Mouse (Mus musculus) CH12.LX (cell line): ENCODE data around the gene Abhd2. TPM values are rescaled to one million over a fixed set of nuclear protein-coding genes. Genes with fewer than 3 reads are reported as not detected.

ENCODE experiments used
- DNase-seq: peaks from one replicate; pipeline ENCODE4 v3.0.0-alpha.2; 2013; ENCODE audit errors: extremely low read depth
- H3K27ac ChIP-seq: 2 replicates; pipeline ENCODE4 v1.5.1; 2012; ENCODE audit warnings: low read depth, mild to moderate bottlenecking, control low read depth, moderate library complexity; ENCODE audit not compliant: insufficient read depth
- H3K27me3 ChIP-seq: replicated peaks from 2 replicates; pipeline ENCODE3; 2012; ENCODE audit warnings: inconsistent platforms
- H3K36me3 ChIP-seq, 2 experiments: replicated peaks in 1 of 2; 2 replicates each; pipeline versions ENCODE3 to v1.6.1; 2012; ENCODE audit warnings: inconsistent platforms in 1 of 2, low read length in 1 of 2, mild to moderate bottlenecking in 1 of 2, mixed read lengths in 1 of 2, moderate library complexity in 1 of 2; ENCODE audit not compliant: control insufficient read depth in 1 of 2, insufficient read depth in 1 of 2
- H3K4me1 ChIP-seq, 2 experiments: 2 replicates each; pipeline ENCODE4 v1.6.1; 2012; ENCODE audit warnings: inconsistent platforms in 1 of 2, moderate library complexity in 1 of 2; ENCODE audit not compliant: insufficient read depth in 2 of 2, control insufficient read depth in 1 of 2
- H3K4me2 ChIP-seq: 2 replicates; pipeline ENCODE4 v1.6.1; 2012; ENCODE audit warnings: low read depth, mild to moderate bottlenecking, control low read depth; ENCODE audit not compliant: poor library complexity, insufficient read depth, severe bottlenecking
- H3K4me3 ChIP-seq, 3 experiments: fragments of 150-350 bp in 1 of 3; sonication (generic) in 1 of 3; replicated peaks in 1 of 3; 2 replicates each; pipeline versions ENCODE3 to v1.5.1; 2011 to 2012; ENCODE audit warnings: low read depth in 2 of 3, low read length in 2 of 3, mild to moderate bottlenecking in 2 of 3, moderate library complexity in 2 of 3, control low read depth in 1 of 3, improper control_type of control experiment in 1 of 3, inconsistent platforms in 1 of 3, mixed read lengths in 1 of 3; ENCODE audit not compliant: poor library complexity in 1 of 3
- H3K79me2 ChIP-seq: replicated peaks from 2 replicates; pipeline ENCODE4 v1.6.1; 2012; ENCODE audit warnings: mild to moderate bottlenecking, moderate library complexity; ENCODE audit not compliant: control insufficient read depth, poor library complexity, insufficient read depth, severe bottlenecking; ENCODE audit errors: extremely low read depth
- H3K9ac ChIP-seq: 2 replicates; pipeline ENCODE4 v1.6.1; 2012; ENCODE audit warnings: low read depth, mild to moderate bottlenecking, control low read depth, moderate library complexity; ENCODE audit not compliant: insufficient read depth
- H3K9me3 ChIP-seq: replicated peaks from 2 replicates; pipeline ENCODE3; 2012; ENCODE audit warnings: low read length, inconsistent platforms, mixed read lengths
- CHD2 ChIP-seq: IDR thresholded peaks from 2 replicates; pipeline ENCODE4 v1.6.1; 2011; ENCODE audit warnings: low read length, improper control_type of control experiment
- EP300 ChIP-seq: IDR thresholded peaks from 2 replicates; pipeline ENCODE4 v1.6.1; 2011; ENCODE audit warnings: low read length, improper control_type of control experiment
- GABPA ChIP-seq: IDR thresholded peaks from 2 replicates; pipeline ENCODE4 v1.6.1; 2012; ENCODE audit warnings: low read depth, low read length, improper control_type of control experiment, inconsistent platforms; ENCODE audit not compliant: insufficient replicate concordance
- IRF4 ChIP-seq: IDR thresholded peaks from 2 replicates; pipeline ENCODE4 v1.6.1; 2014; ENCODE audit warnings: low read depth, mild to moderate bottlenecking, inconsistent platforms, low read length, improper control_type of control experiment
- JUN ChIP-seq: IDR thresholded peaks from 2 replicates; pipeline ENCODE4 v1.6.1; 2011; ENCODE audit warnings: low read depth, mild to moderate bottlenecking, low read length, improper control_type of control experiment, moderate library complexity; ENCODE audit not compliant: insufficient read depth
- JUND ChIP-seq: conservative IDR thresholded peaks from 2 replicates; pipeline ENCODE4 v1.6.1; 2011; ENCODE audit warnings: low read depth, low read length, improper control_type of control experiment
- MAX ChIP-seq: IDR thresholded peaks from 2 replicates; pipeline ENCODE4 v1.6.1; 2011; ENCODE audit warnings: low read length, improper control_type of control experiment
- MXI1 ChIP-seq: IDR thresholded peaks from 2 replicates; pipeline ENCODE4 v1.6.1; 2011; ENCODE audit warnings: mild to moderate bottlenecking, low read depth, low read length, improper control_type of control experiment
- PAX5 ChIP-seq: IDR thresholded peaks from 2 replicates; pipeline ENCODE4 v1.6.1; 2012; ENCODE audit warnings: low read length, inconsistent platforms, mixed read lengths
- POLR2A ChIP-seq: IDR thresholded peaks from 2 replicates; pipeline ENCODE4 v1.6.1; 2011; ENCODE audit warnings: low read depth, mild to moderate bottlenecking, improper control_type of control experiment, low read length
- POLR2AphosphoS2 ChIP-seq: IDR thresholded peaks from 2 replicates; pipeline ENCODE4 v1.6.1; 2011; ENCODE audit warnings: low read depth, low read length, improper control_type of control experiment
- RAD21 ChIP-seq: IDR thresholded peaks from 2 replicates; pipeline ENCODE4 v1.6.1; 2011; ENCODE audit warnings: low read depth, mild to moderate bottlenecking, low read length, improper control_type of control experiment, moderate library complexity
- SIN3A ChIP-seq: IDR thresholded peaks from 2 replicates; pipeline ENCODE4 v1.6.1; 2012; ENCODE audit warnings: low read length, improper control_type of control experiment, inconsistent platforms
- SMC3 ChIP-seq: IDR thresholded peaks from 2 replicates; pipeline ENCODE4 v1.6.1; 2011; ENCODE audit warnings: low read depth, low read length, improper control_type of control experiment
- TCF12 ChIP-seq: IDR thresholded peaks from 2 replicates; pipeline ENCODE4 v1.6.1; 2014; ENCODE audit warnings: low read depth, mild to moderate bottlenecking, inconsistent platforms, low read length, improper control_type of control experiment
- USF2 ChIP-seq: conservative IDR thresholded peaks from 2 replicates; pipeline ENCODE4 v1.6.1; 2011; ENCODE audit warnings: low read depth, low read length, improper control_type of control experiment
- ZC3H11A ChIP-seq: IDR thresholded peaks from 2 replicates; pipeline ENCODE4 v1.6.1; 2012; ENCODE audit warnings: low read depth, mild to moderate bottlenecking, inconsistent platforms, low read length, improper control_type of control experiment
- ZMIZ1 ChIP-seq: IDR thresholded peaks from 2 replicates; pipeline ENCODE4 v1.6.1; 2012; ENCODE audit warnings: low read depth, mild to moderate bottlenecking, inconsistent platforms, low read length, improper control_type of control experiment
- dilution Hi-C: fragments of 300-500 bp; cut with MboI; formaldehyde crosslinking; loops from 2 replicates; pipeline ENCODE4 v1.14.3; 2020; ENCODE audit warnings: low sequenced_read_pairs; ENCODE audit not compliant: extremely low pct_unique_long_range_greater_than_20kb, extremely low pct_ligation_motif_present
- in situ Hi-C: fragments of 300-500 bp; cut with MboI; formaldehyde crosslinking; loops from 3 replicates; pipeline ENCODE4 v1.14.3; 2019; ENCODE audit warnings: low sequenced_read_pairs, low pct_ligation_motif_present, low pct_unique_long_range_greater_than_20kb, mixed read lengths
- polyA plus RNA-seq: library from polyadenylated mRNA; unstranded; fragments of >175 nt; gene quantifications from 2 replicates; pipeline ENCODE4 v1.2.1, GENCODE M21; 2012; ENCODE audit warnings: low read depth; ENCODE audit not compliant: insufficient read length
- total RNA-seq, 2 experiments: library from RNA; depleted of rRNA; stranded (reverse); fragments of 300-350 nt in 1 of 2; fragments of >200 nt in 1 of 2; gene quantifications; 2 replicates each; pipeline ENCODE4 v1.2.3; 2012 to 2014

Abhd2 gene
- total and polyA plus RNA-seq, 3 experiments: 6.0 to 15.4 (median 9.9) TPM

- TF ChIP-seq EP300: no peak
Observed at GRCm38 (mm10) chr7:79272789-79273718, at the start of gene Abhd2 (continued).

GRCm38 (mm10) chr7:79225477-79225876 is 47.5 kb upstream of the Abhd2 start:
- H3K4me2 ChIP-seq: no peak overlapping the region
- H3K27me3 ChIP-seq: peaks cover 11% of the 10 kb centered on the region
- DNase-seq: no peak
- in situ Hi-C loops: loop anchor here (5.0 kb wide), 1 partner anchor 83 kb away; no protein-coding TSS in a partner anchor
- H3K4me1 ChIP-seq: no peaks in the 10 kb centered on the region
- no peak overlapping the region for H3K27ac ChIP-seq
- no peaks in the 10 kb centered on the region for H3K79me2 ChIP-seq
- H3K36me3 ChIP-seq: no peaks in the 10 kb centered on the region
- TF ChIP-seq MXI1: no peak
- no peak for TF ChIP-seq PAX5
- no peak for TF ChIP-seq TCF12
- TF ChIP-seq SIN3A: no peak
- no peak for TF ChIP-seq JUND
- TF ChIP-seq RAD21: no peak
- TF ChIP-seq JUN: no peak
- no peak for TF ChIP-seq POLR2AphosphoS2
- TF ChIP-seq IRF4: no peak
- TF ChIP-seq POLR2A: no peak
- no peak for TF ChIP-seq CHD2
- no peak for TF ChIP-seq GABPA
- TF ChIP-seq MAX: no peak
- TF ChIP-seq, all 38 proteins: peak for 0
- dilution Hi-C loops: no loop called here
- no peaks in the 10 kb centered on the region for H3K9me3 ChIP-seq
- no peak overlapping the region for H3K4me3 ChIP-seq
- no peak overlapping the region for H3K9ac ChIP-seq

GRCm38 (mm10) chr7:79226172-79226571 is 46.8 kb upstream of the Abhd2 start:
- DNase-seq: no peak
- Histone ChIP-seq H3K4me3 (no peak overlapping the region), H3K9ac (no peak overlapping the region), H3K27ac (no peak overlapping the region), H3K4me1 (no peaks in the 10 kb centered on the region), H3K36me3 (no peaks in the 10 kb centered on the region), H3K4me2 (no peak overlapping the region), H3K9me3 (no peaks in the 10 kb centered on the region), H3K79me2 (no peaks in the 10 kb centered on the region), H3K27me3 (peaks cover 10% of the 10 kb centered on the region)
- TF ChIP-seq ZC3H11A (no peak), RAD21 (no peak), MXI1 (no peak), ZMIZ1 (no peak), USF2 (no peak), JUND (no peak), SMC3 (no peak)
- in situ Hi-C loops: loop anchor here (5.0 kb wide), 1 partner anchor 84 kb away; no protein-coding TSS in a partner anchor
- dilution Hi-C loops: no loop called here
